Mouse (Mus musculus): ENCODE measurements at regions not wholly inside any gene's neighbourhood (a gene's known extent, or its start where the extent isn't known, plus 50 kb on each side); places are given as distances from the start of the nearest gene placed in this dataset.

DNA sequence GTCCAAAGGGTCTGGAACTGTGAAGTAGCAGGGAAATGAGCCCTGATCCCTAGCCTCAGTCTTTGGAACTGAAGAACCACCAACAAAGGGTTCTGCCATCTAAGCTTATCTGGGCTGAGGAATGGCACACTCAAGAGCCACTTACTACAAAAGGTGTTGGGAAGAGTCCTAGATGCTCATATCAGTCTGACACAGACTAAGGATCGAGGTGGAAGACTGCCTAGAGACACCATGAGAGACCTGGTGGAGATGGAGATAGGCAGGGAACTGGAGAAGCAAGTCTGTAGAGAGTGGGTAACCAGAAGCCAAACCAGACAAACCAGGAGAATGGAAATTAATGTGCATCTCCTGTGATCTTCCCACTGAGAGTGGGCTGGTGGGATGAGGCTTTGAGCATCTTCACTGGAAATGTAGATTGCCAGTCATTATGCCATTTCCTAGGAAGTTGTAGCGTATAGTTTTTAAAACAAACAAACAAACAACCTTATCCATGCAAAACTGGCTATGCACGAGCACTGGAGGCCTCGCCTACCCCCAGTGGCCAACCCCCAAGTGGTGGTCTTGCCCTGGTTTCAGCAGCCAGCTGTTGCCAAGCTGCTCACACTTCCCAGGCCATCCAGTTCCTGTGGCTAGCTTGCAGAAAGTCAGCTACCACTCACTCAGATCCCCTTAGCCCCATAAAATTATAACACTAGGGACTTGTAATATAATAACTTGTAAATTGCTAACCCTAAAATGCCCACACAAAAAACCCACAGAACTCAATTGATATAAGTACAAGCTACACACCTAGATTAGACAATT is 136.2 kb upstream of the Meis1 start:
- H3K36me3 ChIP-seq, result no peaks in the 10 kb centered on the region
- H3K4me1 ChIP-seq (replicated peaks), result no peaks in the 10 kb centered on the region
- ATAC-seq, result no peak
- H3K4me2 ChIP-seq (replicated peaks), result no peak overlapping the region
- no peaks in the 10 kb centered on the region for H3K9me3 ChIP-seq
- H3K4me3 ChIP-seq (replicated peaks), result no peak overlapping the region
- WGBS, result 86% methylated on average over 4 of the region's 4 CpGs
- H3K27ac ChIP-seq, result no peak overlapping the region
- H3K9ac ChIP-seq, result no peak overlapping the region
- no peaks in the 10 kb centered on the region for H3K27me3 ChIP-seq (replicated peaks)

DNA sequence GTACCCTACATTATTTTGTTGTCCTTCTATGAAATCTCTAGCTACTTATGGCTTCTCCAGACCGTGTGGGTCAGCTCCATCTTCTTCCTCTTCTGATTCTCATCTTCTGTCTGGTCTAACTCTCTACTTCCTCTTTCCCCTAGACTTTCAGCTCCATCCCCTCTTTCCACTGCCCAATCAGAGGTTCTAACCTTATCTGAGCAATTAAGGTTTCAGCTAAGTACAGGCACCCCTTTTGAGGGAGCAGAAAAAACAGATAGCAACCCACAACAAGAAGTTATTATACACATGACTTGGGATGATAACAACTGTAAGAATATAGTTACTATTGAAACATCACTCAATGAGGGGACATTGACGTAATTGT is 136.8 kb upstream of the Meis1 start:
- Histone ChIP-seq H3K27ac (no peak overlapping the region), H3K9ac (no peak overlapping the region), H3K27me3 (replicated peaks) (no peaks in the 10 kb centered on the region), H3K9me3 (no peaks in the 10 kb centered on the region), H3K36me3 (no peaks in the 10 kb centered on the region), H3K4me2 (replicated peaks) (no peak overlapping the region), H3K4me3 (replicated peaks) (no peak overlapping the region), H3K4me1 (replicated peaks) (no peaks in the 10 kb centered on the region)
- WGBS, result 83% methylated on average over 2 of the region's 2 CpGs
- ATAC-seq, result no peak

- 48% methylated on average over 3 of the region's 3 CpGs for WGBS
- Histone ChIP-seq H3K27ac (no peak overlapping the region), H3K4me1 (replicated peaks) (no peaks in the 10 kb centered on the region), H3K27me3 (replicated peaks) (no peaks in the 10 kb centered on the region), H3K9me3 (no peaks in the 10 kb centered on the region), H3K9ac (no peak overlapping the region), H3K4me2 (replicated peaks) (no peak overlapping the region), H3K4me3 (replicated peaks) (no peak overlapping the region), H3K36me3 (no peaks in the 10 kb centered on the region)
- ATAC-seq, result no peak
Measured at GRCm38 (mm10) chr11:19160227-19160626, 141.4 kb upstream of the Meis1 start.

DNA sequence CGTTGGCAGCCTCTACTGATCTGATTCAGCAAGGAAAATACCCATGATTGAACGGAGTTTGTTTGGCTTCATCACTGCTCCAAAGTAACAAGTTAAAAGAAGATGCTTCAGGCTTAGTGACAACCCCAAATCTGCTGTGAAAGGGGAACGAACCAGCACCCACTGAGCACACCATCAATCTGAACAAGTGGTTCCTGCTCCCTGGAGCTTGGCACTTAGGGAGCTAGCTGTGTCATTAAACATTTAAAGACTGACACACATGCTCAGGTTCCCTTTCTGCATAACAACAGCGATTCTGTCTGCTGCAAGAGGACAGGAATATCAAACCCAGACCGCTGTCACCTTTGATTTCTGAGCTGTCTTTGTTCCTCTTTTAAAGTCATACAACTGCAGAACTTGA is 141.9 kb upstream of the Meis1 start:
- H3K4me1 ChIP-seq (replicated peaks), result no peaks in the 10 kb centered on the region
- no peak overlapping the region for H3K4me2 ChIP-seq (replicated peaks)
- H3K27ac ChIP-seq, result no peak overlapping the region
- no peak overlapping the region for H3K9ac ChIP-seq
- no peak overlapping the region for H3K4me3 ChIP-seq (replicated peaks)
- WGBS, result 33% methylated on average over 5 of the region's 5 CpGs
- H3K9me3 ChIP-seq, result no peaks in the 10 kb centered on the region
- H3K36me3 ChIP-seq, result no peaks in the 10 kb centered on the region
- no peak for ATAC-seq
- no peaks in the 10 kb centered on the region for H3K27me3 ChIP-seq (replicated peaks)

DNA sequence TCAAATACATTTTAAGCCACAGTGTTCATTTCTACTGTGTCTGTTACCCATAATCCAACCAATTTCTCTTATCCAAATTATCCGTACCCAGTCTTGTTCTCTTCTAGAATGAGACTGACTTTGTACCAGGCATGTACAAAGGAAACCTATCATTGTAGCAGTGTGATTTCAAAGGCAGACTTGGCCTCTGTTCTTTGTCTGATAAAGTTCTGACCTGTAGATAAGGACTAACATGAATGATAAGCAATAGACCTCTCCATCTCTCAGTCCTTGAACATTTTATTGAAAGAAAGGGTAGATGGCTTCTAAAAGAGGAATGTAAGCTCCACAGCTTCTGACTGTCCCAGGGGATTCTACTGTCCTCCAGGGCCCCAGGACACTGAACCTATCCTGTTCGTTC is 152.2 kb upstream of the Meis1 start:
- 88% methylated on average over 2 of the region's 2 CpGs for WGBS
- Histone ChIP-seq H3K4me2 (replicated peaks) (no peak overlapping the region), H3K27me3 (replicated peaks) (no peaks in the 10 kb centered on the region), H3K4me1 (replicated peaks) (no peaks in the 10 kb centered on the region), H3K4me3 (replicated peaks) (no peak overlapping the region), H3K36me3 (no peaks in the 10 kb centered on the region), H3K9me3 (no peaks in the 10 kb centered on the region), H3K27ac (no peak overlapping the region), H3K9ac (no peak overlapping the region)
- ATAC-seq, result no peak

DNA sequence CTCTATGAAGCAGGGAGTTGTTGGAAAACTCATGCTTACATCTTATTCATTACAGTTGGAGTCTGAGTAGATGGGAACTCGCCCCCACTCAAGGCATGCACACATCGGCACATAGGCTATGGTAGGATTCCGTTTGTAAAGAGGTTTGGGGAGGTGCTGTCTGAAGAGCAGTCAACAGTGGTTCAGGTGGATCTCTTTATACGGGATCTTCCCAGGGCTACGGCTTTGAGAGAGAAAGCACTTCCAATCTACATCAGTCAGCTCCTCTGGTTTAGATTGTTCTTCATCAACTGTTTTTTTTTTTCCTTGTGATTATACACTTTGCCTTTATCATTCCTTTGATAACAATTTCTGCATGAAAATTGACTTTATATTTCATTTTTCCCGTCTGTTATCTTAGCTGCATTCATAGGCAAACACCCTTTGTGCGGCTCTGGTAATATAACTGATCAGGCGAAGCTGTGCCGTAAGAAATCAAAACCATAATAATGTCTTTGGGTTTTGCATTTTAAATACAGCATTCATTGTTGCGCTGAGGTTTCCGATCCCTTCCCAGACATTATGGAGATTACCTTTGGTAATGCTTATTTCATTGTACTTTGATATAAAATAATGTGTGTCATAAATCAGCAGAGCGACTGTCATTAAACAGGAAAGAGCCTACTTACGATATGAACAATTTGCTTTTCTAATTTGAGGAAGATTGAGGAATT is 155.7 kb upstream of the Meis1 start:
- Histone ChIP-seq H3K36me3 (no peaks in the 10 kb centered on the region), H3K9ac (no peak overlapping the region), H3K4me1 (replicated peaks) (no peaks in the 10 kb centered on the region), H3K27me3 (replicated peaks) (no peaks in the 10 kb centered on the region), H3K4me2 (replicated peaks) (no peak overlapping the region), H3K9me3 (no peaks in the 10 kb centered on the region), H3K27ac (no peak overlapping the region), H3K4me3 (replicated peaks) (no peak overlapping the region)
- ATAC-seq, result no peak
- WGBS, result 87% methylated on average over 13 of the region's 13 CpGs

DNA sequence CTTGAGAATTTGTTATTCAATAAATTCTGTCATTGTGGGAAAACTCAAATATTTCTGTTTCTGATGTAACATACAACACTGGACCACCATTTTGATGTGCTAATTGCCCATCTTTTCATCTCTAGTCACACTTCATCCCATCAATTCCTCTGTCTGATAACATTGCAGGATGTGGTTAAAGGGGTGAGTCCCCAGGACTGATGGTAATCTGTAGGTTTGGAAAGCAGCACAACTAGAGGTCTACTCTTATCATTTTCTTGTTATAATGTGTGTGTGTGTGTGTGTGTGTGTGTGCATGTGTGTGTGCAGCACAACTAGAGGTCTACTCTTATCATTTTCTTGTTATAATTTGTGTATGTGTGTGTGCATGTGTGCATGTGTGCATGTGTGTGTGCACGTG is 160.5 kb upstream of the Meis1 start:
- Histone ChIP-seq H3K4me2 (replicated peaks) (no peak overlapping the region), H3K4me1 (replicated peaks) (no peaks in the 10 kb centered on the region), H3K4me3 (replicated peaks) (no peak overlapping the region), H3K36me3 (no peaks in the 10 kb centered on the region), H3K27ac (no peak overlapping the region), H3K9me3 (no peaks in the 10 kb centered on the region), H3K9ac (no peak overlapping the region), H3K27me3 (replicated peaks) (no peaks in the 10 kb centered on the region)
- 81% methylated on average over 1 of the region's 1 CpGs for whole genome bisulfite sequencing
- no peak for ATAC-seq

DNA sequence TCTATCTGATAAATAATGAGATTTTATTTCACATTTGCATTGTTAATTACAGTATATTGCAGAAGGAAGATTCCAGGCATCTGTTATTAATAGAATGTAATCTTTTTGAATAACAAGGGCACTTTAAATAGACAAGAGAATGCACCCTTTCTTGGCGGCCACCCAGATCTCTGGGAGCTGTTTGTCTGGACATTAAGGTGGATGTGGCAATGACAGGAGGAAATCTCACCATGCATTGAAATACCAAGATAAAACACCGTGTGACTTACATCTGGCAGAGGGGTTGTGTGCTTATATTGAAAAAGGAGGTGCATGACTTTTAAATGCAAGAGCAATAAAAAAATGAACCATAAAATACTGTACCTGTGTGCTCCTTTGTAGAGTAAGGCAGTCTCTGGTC is 171.0 kb upstream of the Meis1 start:
- no peak overlapping the region for H3K27ac ChIP-seq
- no peak for ATAC-seq
- WGBS, result 60% methylated on average over 2 of the region's 2 CpGs

GRCm38 (mm10) chr11:19194464-19194863 is 175.7 kb upstream of the Meis1 start:
- Histone ChIP-seq H3K4me1 (replicated peaks) (no peaks in the 10 kb centered on the region), H3K27ac (no peak overlapping the region), H3K9ac (no peak overlapping the region), H3K4me2 (replicated peaks) (no peak overlapping the region), H3K4me3 (replicated peaks) (no peak overlapping the region), H3K27me3 (replicated peaks) (no peaks in the 10 kb centered on the region), H3K36me3 (no peaks in the 10 kb centered on the region), H3K9me3 (no peaks in the 10 kb centered on the region)
- WGBS, result 29% methylated on average over 1 of the region's 1 CpGs
- ATAC-seq, result no peak

More for the DNA sequence above, 171.0 kb upstream of the Meis1 start:
- Histone ChIP-seq H3K4me2 (replicated peaks) (no peak overlapping the region), H3K9me3 (no peaks in the 10 kb centered on the region), H3K36me3 (no peaks in the 10 kb centered on the region), H3K4me3 (replicated peaks) (no peak overlapping the region), H3K9ac (no peak overlapping the region), H3K27me3 (replicated peaks) (no peaks in the 10 kb centered on the region), H3K4me1 (replicated peaks) (no peaks in the 10 kb centered on the region)

- H3K4me3 ChIP-seq (replicated peaks), result no peak overlapping the region
- H3K9me3 ChIP-seq, result no peaks in the 10 kb centered on the region
- no peak overlapping the region for H3K4me2 ChIP-seq (replicated peaks)
- WGBS, result 91% methylated on average over 1 of the region's 1 CpGs
- H3K4me1 ChIP-seq (replicated peaks), result no peaks in the 10 kb centered on the region
- no peaks in the 10 kb centered on the region for H3K27me3 ChIP-seq (replicated peaks)
- ATAC-seq, result no peak
- H3K36me3 ChIP-seq, result no peaks in the 10 kb centered on the region
- no peak overlapping the region for H3K9ac ChIP-seq
- no peak overlapping the region for H3K27ac ChIP-seq
Measured at GRCm38 (mm10) chr11:19197790-19198189, 179.0 kb upstream of the Meis1 start.

- no peaks in the 10 kb centered on the region for H3K27me3 ChIP-seq (replicated peaks)
- no peaks in the 10 kb centered on the region for H3K36me3 ChIP-seq
- no peak for ATAC-seq
- 84% methylated on average over 8 of the region's 8 CpGs for WGBS
- 0 out of 2 replicates have a peak, but pooled peaks cover 7% of the 10 kb centered on the region for H3K4me1 ChIP-seq (replicated peaks)
- no peaks in the 10 kb centered on the region for H3K9me3 ChIP-seq
- H3K27ac ChIP-seq, result no peak overlapping the region
- no peak overlapping the region for H3K4me2 ChIP-seq (replicated peaks)
- no peak overlapping the region for H3K4me3 ChIP-seq (replicated peaks)
- H3K9ac ChIP-seq, result no peak overlapping the region
Measured at GRCm38 (mm10) chr11:19202602-19203517, 184.1 kb upstream of the Meis1 start.

DNA sequence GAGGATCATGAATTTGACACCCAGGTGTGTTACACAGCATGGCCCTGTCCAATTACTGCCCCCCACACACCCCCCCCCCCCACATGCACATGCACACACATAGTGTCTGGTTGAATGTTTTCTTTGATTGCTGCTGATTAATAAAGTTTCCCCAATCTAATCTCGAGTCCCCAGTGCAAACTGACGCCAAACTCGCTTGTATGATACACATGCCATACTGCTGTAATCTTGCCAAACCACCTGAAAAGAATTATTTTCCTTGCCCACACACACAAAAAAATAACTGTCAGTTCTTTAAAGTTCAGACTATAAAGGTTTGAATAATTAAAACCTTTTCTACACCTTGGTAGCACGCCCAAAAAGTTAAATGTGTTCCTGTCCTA is 184.7 kb upstream of the Meis1 start:
- H3K9ac ChIP-seq, result no peak overlapping the region
- no peaks in the 10 kb centered on the region for H3K9me3 ChIP-seq
- no peak overlapping the region for H3K4me3 ChIP-seq (replicated peaks)
- no peaks in the 10 kb centered on the region for H3K36me3 ChIP-seq
- H3K27ac ChIP-seq, result no peak overlapping the region
- no peak for ATAC-seq
- H3K27me3 ChIP-seq (replicated peaks), result no peaks in the 10 kb centered on the region
- 76% methylated on average over 4 of the region's 4 CpGs for WGBS
- no peak overlapping the region for H3K4me2 ChIP-seq (replicated peaks)
- H3K4me1 ChIP-seq (replicated peaks), result 0 out of 2 replicates have a peak, but pooled peaks cover 7% of the 10 kb centered on the region

Measured in intestine, embryonic 15.5 days (tissue).